Comparison of ENCODE assay signal across 15 mouse cellular contexts in the genomic region with DNA sequence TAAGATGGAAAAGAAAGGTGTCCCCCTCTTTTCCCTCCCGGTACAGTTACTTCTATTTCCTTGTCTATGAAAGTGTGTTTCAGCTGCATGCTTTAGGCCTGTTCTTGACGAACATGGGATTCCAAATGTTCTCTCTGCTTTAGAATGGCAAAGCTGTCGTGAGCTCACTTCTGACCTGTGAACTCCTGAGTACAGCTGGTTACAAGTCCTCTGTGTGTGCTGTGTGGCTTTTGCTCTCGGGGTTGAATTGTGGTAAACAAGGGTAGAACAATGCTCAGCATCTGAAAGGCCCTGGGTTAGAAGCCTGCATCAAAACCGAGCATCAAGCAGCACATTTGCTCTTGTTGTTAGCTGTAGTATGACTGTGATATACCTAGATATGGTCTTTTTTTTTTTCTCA. TPM values are rescaled to one million over a fixed set of nuclear protein-coding genes. Genes with fewer than 3 reads are reported as not detected.
DNase-seq lines count a peak whose midpoint lies in the region; ATAC-seq and TF ChIP-seq lines count a peak whose summit lies in the region.
"Had no signal": no experiment of that assay in that cellular context is flagged by ENCODE, and none has a peak within 500 bp of the region (broad histone marks: within the 10 kb centered on the region; RNA-seq: fewer than 3 reads in every experiment).

No protein-coding gene starts in this region.

- intact Hi-C loops in heart, postnatal 36 days (cut with DNase I): no loop called here

- H3K36me3 ChIP-seq in heart, embryonic 16.5 days (ENCODE audit: control insufficient read depth, insufficient read depth): no peaks in the 10 kb centered on the region
- no peaks in the 10 kb centered on the region for H3K36me3 ChIP-seq in lung, embryonic 15.5 days
- 0 out of 2 replicates have a peak, but pooled peaks cover under 1% of the 10 kb centered on the region for H3K36me3 ChIP-seq in embryonic facial prominence, embryonic 10.5 days (replicated peaks)
- no peaks in the 10 kb centered on the region for H3K36me3 ChIP-seq in liver, embryonic 15.5 days (replicated peaks)
- H3K36me3 ChIP-seq: limb, embryonic 12.5 days; midbrain, embryonic 15.5 days had no signal

- H3K9ac ChIP-seq in heart, embryonic 16.5 days (ENCODE audit: low read length): no peak overlapping the region
- no peak overlapping the region for H3K9ac ChIP-seq in lung, embryonic 15.5 days
- H3K9ac ChIP-seq in liver, embryonic 15.5 days: no peak overlapping the region
- H3K9ac ChIP-seq: hindbrain, embryonic 13.5 days; limb, embryonic 12.5 days; midbrain, embryonic 15.5 days had no signal

- no peak overlapping the region for H3K4me3 ChIP-seq in heart, embryonic 16.5 days (ENCODE audit: low read length)
- H3K4me3 ChIP-seq in lung, embryonic 15.5 days: no peak overlapping the region
- H3K4me3 ChIP-seq in lung, adult 2 months (replicated peaks; ENCODE audit: extremely low read depth, low read depth, low read length): no peak overlapping the region
- no peak overlapping the region for H3K4me3 ChIP-seq in embryonic facial prominence, embryonic 10.5 days
- no peak overlapping the region for H3K4me3 ChIP-seq in liver, embryonic 15.5 days (replicated peaks)
- H3K4me3 ChIP-seq: hindbrain, embryonic 13.5 days; limb, embryonic 12.5 days; midbrain, embryonic 15.5 days had no signal

- no peaks in the 10 kb centered on the region for H3K9me3 ChIP-seq in heart, embryonic 16.5 days (replicated peaks; ENCODE audit: control insufficient read depth, low read length)
- H3K9me3 ChIP-seq in lung, embryonic 15.5 days: no peaks in the 10 kb centered on the region
- H3K9me3 ChIP-seq in embryonic facial prominence, embryonic 10.5 days: no peaks in the 10 kb centered on the region
- no peaks in the 10 kb centered on the region for H3K9me3 ChIP-seq in liver, embryonic 15.5 days (replicated peaks)
- H3K9me3 ChIP-seq: hindbrain, embryonic 13.5 days; limb, embryonic 12.5 days; midbrain, embryonic 15.5 days had no signal

- peaks cover 6% of the 10 kb centered on the region for H3K4me1 ChIP-seq in heart, embryonic 16.5 days (ENCODE audit: control insufficient read depth, insufficient read depth, low read length)
- 0 out of 2 replicates have a peak, but pooled peaks cover 4% of the 10 kb centered on the region for H3K4me1 ChIP-seq in lung, embryonic 15.5 days
- H3K4me1 ChIP-seq in lung, adult 2 months (ENCODE audit: control insufficient read depth, insufficient read depth, low read length): no peaks in the 10 kb centered on the region; the same call in 1 of the 2 replicates
- peaks cover 13% of the 10 kb centered on the region for H3K4me1 ChIP-seq in embryonic facial prominence, embryonic 10.5 days
- H3K4me1 ChIP-seq in liver, embryonic 15.5 days (replicated peaks): peaks cover 5% of the 10 kb centered on the region; the same call in 1 of the 2 replicates
- H3K4me1 ChIP-seq: hindbrain, embryonic 13.5 days; limb, embryonic 12.5 days; midbrain, embryonic 15.5 days had no signal

- TF ChIP-seq POLR2A in lung, adult 2 months (IDR thresholded peaks at IDR 0.05; ENCODE audit: borderline replicate concordance, extremely low read depth, low read depth, low read length): no peak

- peak overlapping the region; percentile 73 for H3K27ac ChIP-seq in heart, embryonic 16.5 days (ENCODE audit: low read length)
- peak overlapping the region; percentile 66; the same call in 1 of the 2 replicates for H3K27ac ChIP-seq in lung, embryonic 15.5 days
- peak overlapping the region; percentile 72 for H3K27ac ChIP-seq in embryonic facial prominence, embryonic 10.5 days (replicated peaks)
- peak overlapping the region; percentile 29; the same call in 1 of the 2 replicates for H3K27ac ChIP-seq in liver, embryonic 15.5 days (replicated peaks)
- H3K27ac ChIP-seq: hindbrain, embryonic 13.5 days; limb, embryonic 12.5 days; midbrain, embryonic 15.5 days had no signal

- no peak for ATAC-seq in heart, embryonic 16.5 days (replicated peaks; ENCODE audit: extremely low read depth, insufficient read depth, low FRiP score)
- no peak for ATAC-seq in lung, embryonic 15.5 days (ENCODE audit: borderline replicate concordance, extremely low read depth, low FRiP score, low TSS enrichment)
- ATAC-seq in liver, embryonic 15.5 days (ENCODE audit: insufficient read depth): no peak
- ATAC-seq: intestine, postnatal 0 days; midbrain, embryonic 15.5 days had no signal

- no peaks in the 10 kb centered on the region for H3K27me3 ChIP-seq in heart, embryonic 16.5 days (ENCODE audit: control insufficient read depth, insufficient read depth, low read length)
- no peaks in the 10 kb centered on the region for H3K27me3 ChIP-seq in lung, embryonic 15.5 days
- H3K27me3 ChIP-seq in embryonic facial prominence, embryonic 10.5 days (replicated peaks; ENCODE audit: low read depth, poor library complexity, severe bottlenecking): no peaks in the 10 kb centered on the region
- no peaks in the 10 kb centered on the region for H3K27me3 ChIP-seq in liver, embryonic 15.5 days
- H3K27me3 ChIP-seq: limb, embryonic 12.5 days; midbrain, embryonic 15.5 days had no signal

- no peak overlapping the region for H3K4me2 ChIP-seq in heart, embryonic 16.5 days (ENCODE audit: low read depth, low read length)
- no peak overlapping the region for H3K4me2 ChIP-seq in lung, embryonic 15.5 days
- no peak overlapping the region for H3K4me2 ChIP-seq in liver, embryonic 15.5 days
- H3K4me2 ChIP-seq: hindbrain, embryonic 13.5 days; limb, embryonic 12.5 days; midbrain, embryonic 15.5 days had no signal

- TF ChIP-seq CTCF in lung, adult 2 months (IDR thresholded peaks at IDR 0.05; ENCODE audit: insufficient read depth, low read length): no peak

- no peak for DNase-seq in heart, postnatal 36 days
- no peak for DNase-seq in lung, adult 2 months
- DNase-seq in embryonic facial prominence, embryonic 10.5 days (ENCODE audit: low spot score): no peak
- DNase-seq in layer of hippocampus, postnatal 36 days: no peak
- DNase-seq in left cerebral cortex, adult 8-10 months (ENCODE audit: low spot score in 2 of 2): no peak
- DNase-seq: cerebellum, postnatal 36 days; gastrocnemius, postnatal 14 days; right cerebral cortex, postnatal 14 days had no signal

- 55% methylated on average over 5 of the region's 5 CpGs for WGBS in heart, embryonic 16.5 days
- 53% methylated on average over 5 of the region's 5 CpGs for WGBS in lung, embryonic 15.5 days
- 65% methylated on average over 5 of the region's 5 CpGs for WGBS in lung, adult 2 months
- 40% methylated on average over 5 of the region's 5 CpGs for WGBS in embryonic facial prominence, embryonic 10.5 days
- WGBS in liver, embryonic 15.5 days (ENCODE audit: insufficient replicate concordance): 50% methylated on average over 5 of the region's 5 CpGs

RNA-seq across cellular contexts. Expression of gene Tmem216, which starts 6.3 kb away (rescaled TPM):
- 17.0 and 20.7 TPM in 2 replicates for polyA plus RNA-seq in heart, embryonic 16.5 days (2015; fragmentation: Nextera tagmentation; extraction: Ambion mirVana)
- total RNA-seq in heart, postnatal 36 days (2021): 1 to 10 TPM; 4.7 to 6.0 TPM
- 44.5 and 44.6 TPM in 2 replicates for polyA plus RNA-seq in lung, embryonic 15.5 days (2015; fragmentation: Nextera tagmentation; extraction: Ambion mirVana)
- 18.8 and 28.6 TPM in 2 replicates for polyA plus RNA-seq in lung, adult 2 months (2012; rRNA removed)
- 62.2 and 68.6 TPM in 2 replicates for polyA plus RNA-seq in embryonic facial prominence, embryonic 10.5 days (2016; fragmentation: Nextera tagmentation; extraction: Ambion mirVana)
- 11.7 and 12.1 TPM in 2 replicates for polyA plus RNA-seq in liver, embryonic 15.5 days (2015; fragmentation: Nextera tagmentation; extraction: Ambion mirVana)
- 10 to 100 TPM; 10.5 to 12.6 TPM for total RNA-seq in layer of hippocampus, postnatal 36 days (2021)
- total RNA-seq in left cerebral cortex, adult 8-10 months (2022): 10 to 100 TPM; 10.9 to 13.8 (median 12.9) TPM

RNA-seq across cellular contexts. Expression of gene Cyb561a3, which starts 14.6 kb away (rescaled TPM):
- polyA plus RNA-seq in heart, embryonic 16.5 days (2015; fragmentation: Nextera tagmentation; extraction: Ambion mirVana): 20.6 and 22.8 TPM in 2 replicates
- 10 to 100 TPM; 13.1 to 13.2 TPM for total RNA-seq in heart, postnatal 36 days (2021)
- 20.4 and 21.7 TPM in 2 replicates for polyA plus RNA-seq in lung, embryonic 15.5 days (2015; fragmentation: Nextera tagmentation; extraction: Ambion mirVana)
- 88.4 and 113 TPM in 2 replicates for polyA plus RNA-seq in lung, adult 2 months (2012; rRNA removed)
- 12.8 and 13.9 TPM in 2 replicates for polyA plus RNA-seq in embryonic facial prominence, embryonic 10.5 days (2016; fragmentation: Nextera tagmentation; extraction: Ambion mirVana)
- 14.5 and 18.0 TPM in 2 replicates for polyA plus RNA-seq in liver, embryonic 15.5 days (2015; fragmentation: Nextera tagmentation; extraction: Ambion mirVana)
- 10 to 100 TPM; 10.3 TPM for total RNA-seq in layer of hippocampus, postnatal 36 days (2021)
- total RNA-seq in left cerebral cortex, adult 8-10 months (2022): 10 to 100 TPM; 12.4 to 13.2 (median 12.8) TPM

RNA-seq across cellular contexts. Expression of gene Tmem138, which starts 14.8 kb away (rescaled TPM):
- polyA plus RNA-seq in heart, embryonic 16.5 days (2015; fragmentation: Nextera tagmentation; extraction: Ambion mirVana): 25.1 TPM in 2 replicates
- 1 to 10 TPM; 2.6 to 3.1 TPM for total RNA-seq in heart, postnatal 36 days (2021)
- 39.4 and 40.3 TPM in 2 replicates for polyA plus RNA-seq in lung, embryonic 15.5 days (2015; fragmentation: Nextera tagmentation; extraction: Ambion mirVana)
- 8.5 and 11.1 TPM in 2 replicates for polyA plus RNA-seq in lung, adult 2 months (2012; rRNA removed)
- 51.1 and 52.6 TPM in 2 replicates for polyA plus RNA-seq in embryonic facial prominence, embryonic 10.5 days (2016; fragmentation: Nextera tagmentation; extraction: Ambion mirVana)
- polyA plus RNA-seq in liver, embryonic 15.5 days (2015; fragmentation: Nextera tagmentation; extraction: Ambion mirVana): 10.9 and 11.6 TPM in 2 replicates
- total RNA-seq in layer of hippocampus, postnatal 36 days (2021): 10 to 100 TPM; 14.0 to 14.1 TPM
- 10 to 100 TPM; 13.8 to 15.5 (median 14.5) TPM for total RNA-seq in left cerebral cortex, adult 8-10 months (2022)

RNA-seq across cellular contexts. Expression of gene Sdhaf2, which starts 36.4 kb away (rescaled TPM):
- 53.6 and 54.6 TPM in 2 replicates for polyA plus RNA-seq in heart, embryonic 16.5 days (2015; fragmentation: Nextera tagmentation; extraction: Ambion mirVana)
- 10 to 100 TPM; 69.0 to 81.9 TPM for total RNA-seq in heart, postnatal 36 days (2021)
- polyA plus RNA-seq in lung, embryonic 15.5 days (2015; fragmentation: Nextera tagmentation; extraction: Ambion mirVana): 56.5 and 56.6 TPM in 2 replicates
- polyA plus RNA-seq in lung, adult 2 months (2012; rRNA removed): 16.2 and 23.0 TPM in 2 replicates
- 62.2 and 64.0 TPM in 2 replicates for polyA plus RNA-seq in embryonic facial prominence, embryonic 10.5 days (2016; fragmentation: Nextera tagmentation; extraction: Ambion mirVana)
- 26.3 and 26.6 TPM in 2 replicates for polyA plus RNA-seq in liver, embryonic 15.5 days (2015; fragmentation: Nextera tagmentation; extraction: Ambion mirVana)
- 10 to 100 TPM; 57.9 to 59.2 TPM for total RNA-seq in layer of hippocampus, postnatal 36 days (2021)
- total RNA-seq in left cerebral cortex, adult 8-10 months (2022): 10 to 100 TPM; 47.1 to 55.9 (median 51.2) TPM

RNA-seq across cellular contexts. Expression of gene Cpsf7, which starts 37.3 kb away (rescaled TPM):
- 27.7 and 33.1 TPM in 2 replicates for polyA plus RNA-seq in heart, embryonic 16.5 days (2015; fragmentation: Nextera tagmentation; extraction: Ambion mirVana)
- total RNA-seq in heart, postnatal 36 days (2021): 10 to 100 TPM; 24.5 to 25.4 TPM
- polyA plus RNA-seq in lung, embryonic 15.5 days (2015; fragmentation: Nextera tagmentation; extraction: Ambion mirVana): 37.0 and 38.4 TPM in 2 replicates
- 30.3 and 41.1 TPM in 2 replicates for polyA plus RNA-seq in lung, adult 2 months (2012; rRNA removed)
- 54.5 and 55.3 TPM in 2 replicates for polyA plus RNA-seq in embryonic facial prominence, embryonic 10.5 days (2016; fragmentation: Nextera tagmentation; extraction: Ambion mirVana)
- polyA plus RNA-seq in liver, embryonic 15.5 days (2015; fragmentation: Nextera tagmentation; extraction: Ambion mirVana): 11.1 and 12.3 TPM in 2 replicates
- total RNA-seq in layer of hippocampus, postnatal 36 days (2021): 10 to 100 TPM; 75.7 to 81.6 TPM
- total RNA-seq in left cerebral cortex, adult 8-10 months (2022): 10 to 100 TPM; 74.4 to 82.2 (median 78.3) TPM
